Mouse (Mus musculus) heart, postnatal 14 days (tissue): ENCODE measurements around the gene Ddx23. TPM values are rescaled to one million over a fixed set of nuclear protein-coding genes. Genes with fewer than 3 reads are reported as not detected.

Source experiments
- DNase-seq, 2 experiments: peaks; one replicate each; pipeline ENCODE4 v3.0.0; 2021 to 2022
- intact Hi-C: fragments of 180-260 bp; cut with DNase I; formaldehyde crosslinking; loops from one replicate; pipeline ENCODE4 v1.15.1; 2025
- total RNA-seq, 2 experiments: library from RNA; stranded (reverse); gene quantifications; 2 replicates each; pipeline ENCODE4 v1.2.3; 2021

The Ddx23 gene
- total RNA-seq, 2 experiments from 2014 or later, result 51.0 to 53.9 TPM

DNA sequence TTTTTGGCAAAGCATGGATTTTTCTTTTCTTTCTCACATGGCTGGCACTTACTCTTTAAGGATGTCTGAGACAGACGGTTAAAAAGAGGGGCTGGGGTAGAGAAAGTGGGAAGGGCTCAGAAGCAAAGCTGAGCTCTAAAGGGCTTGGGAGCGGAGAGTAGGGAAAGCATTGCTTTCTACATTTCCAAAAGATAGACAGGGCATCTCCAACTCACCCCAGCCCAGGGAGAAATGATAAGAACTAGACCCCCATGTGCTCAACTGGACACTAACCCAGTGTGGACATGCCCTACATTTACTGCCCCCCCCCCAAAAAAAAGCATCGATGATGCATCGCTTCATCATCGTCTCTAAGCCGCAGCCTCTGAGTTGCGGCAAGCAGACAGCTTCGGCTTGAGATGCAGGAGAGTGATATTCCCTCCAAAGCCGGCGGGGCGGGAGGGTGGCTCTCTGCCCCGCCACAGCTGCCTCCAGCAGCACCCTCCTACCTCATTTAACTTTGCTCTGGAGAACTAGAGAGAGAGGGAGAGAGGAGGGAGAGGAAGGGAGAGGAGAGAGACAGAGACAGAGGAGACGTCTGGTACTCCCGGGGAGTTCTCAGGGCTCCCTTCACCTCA, 13.0 kb upstream of the Ddx23 start:
- no peak for DNase-seq
- intact Hi-C loops, result no loop called here

DNA sequence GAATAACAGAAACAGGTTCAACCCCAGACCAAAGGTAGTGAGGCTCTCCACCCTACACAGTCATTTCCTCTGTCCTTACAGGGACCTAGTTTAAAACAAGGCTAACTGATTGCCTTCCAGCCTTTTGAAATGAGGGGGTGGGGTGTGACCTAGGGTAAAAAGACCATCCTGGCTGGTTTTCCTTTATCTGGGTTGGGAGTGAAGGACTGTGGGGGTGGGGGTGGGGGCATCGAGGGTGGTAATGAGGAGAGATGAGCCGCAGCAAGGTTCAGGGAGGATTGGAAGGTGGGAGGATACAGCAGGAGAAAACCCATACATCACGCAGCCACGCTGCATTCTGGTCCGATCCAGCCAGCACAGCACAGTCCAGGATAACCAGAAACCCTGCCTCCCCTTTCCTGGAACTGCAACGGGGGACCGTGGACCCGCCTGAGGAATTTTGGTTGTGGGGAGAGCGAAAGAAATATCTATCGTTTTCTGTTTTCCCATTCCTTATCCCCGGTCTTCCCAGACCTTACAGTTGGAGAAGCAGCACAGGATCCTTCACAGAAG, 12.4 kb upstream of the Ddx23 start:
- DNase-seq, result no peak
- intact Hi-C loops, result no loop called here

DNA sequence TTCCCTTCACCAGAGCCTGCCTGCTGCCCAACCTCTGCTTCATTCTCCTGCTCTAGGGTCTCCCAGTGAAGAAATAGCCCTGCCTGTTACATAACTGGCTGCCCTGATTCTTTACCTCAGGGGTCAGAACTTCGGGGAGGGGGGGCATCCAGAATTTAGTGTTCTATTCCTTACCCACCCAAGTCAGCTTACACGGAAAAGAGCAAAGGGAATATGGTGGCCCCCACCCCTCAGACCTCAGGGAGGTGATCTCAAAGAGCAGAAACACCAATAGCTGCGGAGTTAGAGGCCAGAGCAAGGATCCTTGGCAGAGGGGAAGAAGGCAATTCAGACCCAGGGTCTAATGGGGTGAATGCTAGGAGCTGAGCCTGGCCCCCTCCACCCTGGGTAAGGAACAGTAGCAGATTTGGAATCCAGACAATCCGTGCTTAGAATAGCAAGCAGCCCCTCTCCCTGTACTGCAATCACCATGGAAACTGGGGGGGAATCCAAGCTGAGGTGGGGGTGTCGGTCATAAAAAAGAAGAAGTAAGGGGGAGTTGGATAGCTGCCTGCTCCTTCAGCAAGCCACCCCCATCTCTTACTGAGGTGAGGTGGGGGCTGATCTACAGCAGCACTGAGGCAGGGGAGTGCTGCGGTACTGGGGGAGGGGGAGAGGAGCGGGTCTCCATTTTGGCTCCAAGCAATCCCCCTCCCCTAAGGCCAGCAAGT, 11.7 kb upstream of the Ddx23 start:
- DNase-seq, result no peak
- intact Hi-C loops, result no loop called here

DNA sequence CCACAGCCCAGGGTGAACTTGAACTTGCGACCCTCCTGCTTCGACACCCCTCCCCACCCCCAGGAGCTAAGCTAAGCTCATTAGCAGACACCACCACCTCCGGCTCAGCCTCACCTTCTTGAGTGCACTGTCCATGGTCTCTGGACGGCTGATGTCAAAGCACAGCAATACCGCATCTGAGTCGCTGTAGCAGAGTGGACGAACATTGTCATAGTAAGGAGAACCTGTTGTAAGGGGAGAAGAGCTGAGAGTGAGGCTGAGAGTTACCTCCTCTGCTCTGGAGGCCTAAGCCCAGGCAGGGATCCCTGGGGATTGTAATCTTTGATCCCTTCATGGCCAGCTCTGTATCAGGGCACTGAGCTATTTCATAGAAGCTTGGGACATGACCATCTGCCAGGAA, 11.0 kb upstream of the Ddx23 start:
- DNase-seq, result no peak
- intact Hi-C loops, result no loop called here

DNA sequence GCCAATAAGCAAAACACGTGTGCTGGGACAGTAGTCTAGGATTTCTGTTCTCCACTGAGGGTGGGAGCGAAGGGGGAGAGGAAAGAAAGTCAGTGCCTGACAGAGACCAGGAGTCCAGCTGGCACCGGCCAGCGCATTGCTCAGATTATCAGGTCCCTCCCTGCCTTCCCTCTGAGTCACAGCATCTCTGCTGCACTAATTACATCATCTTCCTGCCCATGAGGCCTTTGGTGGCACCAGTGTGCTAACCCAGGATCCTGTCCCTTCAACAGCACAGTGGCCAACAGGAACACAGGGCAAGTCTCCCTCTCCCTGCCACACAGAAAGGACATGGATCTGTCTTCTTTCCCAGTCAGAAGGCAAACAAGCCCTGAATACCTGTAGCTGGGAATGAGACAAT, 9.9 kb upstream of the Ddx23 start:
- intact Hi-C loops, result no loop called here
- DNase-seq, result peak in 1 of 2 experiments; percentile 29

DNA sequence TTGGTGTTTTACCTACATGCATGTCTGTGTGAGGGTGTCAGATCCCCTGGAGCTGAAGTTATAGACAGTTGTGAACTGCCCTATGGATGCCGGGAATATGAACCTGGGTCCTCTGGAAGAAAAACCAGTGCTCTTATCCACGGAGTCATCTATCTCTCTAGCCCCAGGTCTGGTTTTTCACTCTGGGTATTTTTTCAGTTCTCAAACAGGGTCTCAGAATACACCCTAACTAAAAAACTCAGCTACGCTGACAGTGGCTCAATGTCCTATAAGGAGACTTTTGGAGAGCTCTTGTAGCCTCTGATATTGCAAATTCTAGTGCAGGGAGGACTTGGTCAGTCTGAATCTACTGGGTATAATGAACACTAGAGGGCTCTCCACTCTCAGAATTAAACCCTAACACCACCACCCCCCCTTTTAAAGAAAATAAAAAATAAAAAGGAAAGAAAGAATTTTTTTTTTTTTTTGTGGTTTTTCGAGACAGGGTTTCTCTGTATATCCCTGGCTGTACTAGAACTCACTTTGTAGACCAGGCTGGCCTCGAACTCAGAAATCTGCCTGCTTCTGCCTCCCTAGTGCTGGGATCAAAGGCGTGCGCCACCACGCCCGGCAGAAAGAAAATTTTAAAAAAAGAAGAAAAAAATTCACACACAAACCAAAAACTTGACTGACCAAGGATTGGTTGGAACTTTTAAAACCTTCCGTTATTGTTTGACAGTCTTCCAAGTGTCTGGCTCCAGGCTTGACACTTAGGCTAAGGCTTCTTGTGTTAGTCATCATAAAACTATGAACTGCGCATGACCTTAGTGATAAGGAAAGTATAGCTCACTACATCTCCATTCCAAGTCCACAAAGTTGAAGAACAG, 1.6 kb upstream of the Ddx23 start:
- intact Hi-C loops, result loop anchor here (1.0 to 5.0 kb wide), 2 partner anchors 35 to 138 kb away; no protein-coding TSS in a partner anchor
- DNase-seq, result no peak

DNA sequence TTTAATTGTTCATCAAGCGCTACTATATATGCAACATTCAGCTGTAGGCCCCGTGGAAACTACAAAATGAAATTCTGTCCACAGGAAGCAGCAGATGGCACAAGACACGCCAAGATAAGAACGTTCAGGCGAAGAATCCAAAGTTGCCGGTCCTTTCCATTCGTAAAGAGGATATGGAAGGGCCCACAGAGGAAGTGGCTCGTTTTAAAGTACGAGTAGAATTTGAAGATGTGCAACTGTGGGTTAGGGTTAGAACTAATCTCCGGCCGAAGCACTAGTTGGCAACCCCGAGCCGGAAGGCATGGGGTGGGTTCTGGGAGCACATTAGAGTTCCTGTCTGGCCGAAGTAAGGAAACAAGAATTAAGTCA, 512 bp downstream of the Ddx23 start:
- intact Hi-C loops, result loop anchor here (5.0 kb wide), 1 partner anchor 140 kb away; no protein-coding TSS in a partner anchor
- DNase-seq, result no peak

DNA sequence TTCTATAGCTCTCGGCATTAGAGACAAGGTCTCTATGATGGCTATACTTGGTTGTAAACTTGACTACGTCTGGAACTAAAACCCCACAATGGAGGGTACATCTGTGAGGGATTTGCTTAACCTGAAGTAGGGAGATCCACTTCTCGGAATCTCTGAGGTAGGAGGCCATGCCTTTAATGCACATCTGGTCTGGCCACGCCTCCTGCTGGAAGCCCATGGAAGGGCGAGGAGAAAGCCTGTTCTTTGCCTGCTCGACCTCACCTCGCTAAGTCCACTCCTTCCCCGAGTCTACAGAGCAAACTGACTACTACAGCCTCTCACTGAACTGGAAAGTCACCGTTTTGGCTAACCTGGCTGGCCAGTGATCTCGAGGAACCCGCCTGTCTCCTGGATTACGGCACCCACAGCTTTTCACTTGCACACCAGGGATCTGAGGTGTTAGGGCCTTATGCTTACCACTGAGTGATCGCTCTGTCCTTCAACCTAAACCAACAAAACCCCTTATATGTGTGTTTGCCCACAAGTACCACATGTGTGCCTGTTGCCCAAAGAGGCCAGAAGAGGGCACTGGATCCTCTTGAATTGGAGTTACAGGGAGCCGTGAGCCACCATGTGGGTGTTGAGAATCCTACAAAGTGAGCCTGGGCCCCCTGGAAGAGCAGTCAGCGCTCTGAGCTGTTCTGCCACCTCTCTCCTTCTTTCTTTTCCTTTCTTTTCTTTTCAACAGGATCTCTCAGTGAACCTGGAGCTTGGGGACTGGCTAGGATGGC, 5.5 kb downstream of the Ddx23 start:
- intact Hi-C loops, result no loop called here
- no peak for DNase-seq

DNA sequence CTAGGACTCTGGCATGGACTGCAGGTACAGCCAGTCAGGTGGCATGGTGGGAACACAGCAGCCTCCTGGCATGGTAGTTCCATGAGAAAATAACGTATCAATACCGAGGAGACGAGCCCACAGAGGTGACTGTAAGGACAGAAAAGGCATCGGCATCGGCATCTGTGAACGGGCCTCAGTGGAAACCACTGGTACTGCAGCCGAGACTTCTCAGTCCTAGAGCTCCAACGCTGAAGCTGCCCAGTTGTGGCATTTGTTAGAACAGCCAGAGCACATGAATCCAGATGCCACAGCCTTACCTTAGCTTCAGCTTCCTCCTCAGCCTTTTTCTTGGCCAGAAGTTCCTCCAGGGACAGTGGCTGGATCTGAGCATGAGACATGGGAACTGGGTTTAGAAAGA, 10.5 kb downstream of the Ddx23 start:
- no peak for DNase-seq
- intact Hi-C loops, result no loop called here

DNA sequence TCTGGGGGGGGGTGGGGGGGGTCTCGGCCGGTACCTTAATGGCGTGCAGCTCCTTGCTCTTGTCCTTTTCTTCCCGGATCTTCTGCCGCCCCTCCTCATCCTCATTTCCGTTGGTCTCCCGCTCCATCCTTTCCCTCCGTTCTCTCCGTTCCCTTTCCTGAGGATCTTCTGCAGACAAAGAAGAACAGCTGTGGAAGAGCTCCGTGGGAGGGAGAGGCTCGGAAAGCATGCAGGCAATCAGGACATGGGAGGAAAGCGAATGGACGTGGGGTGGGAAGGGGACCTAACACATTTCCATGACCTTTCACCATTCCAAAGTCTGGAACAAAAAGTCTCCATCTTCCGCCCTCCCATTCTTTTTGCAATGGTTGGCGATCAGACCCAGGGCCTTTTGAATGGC, 11.3 kb downstream of the Ddx23 start:
- intact Hi-C loops, result no loop called here
- DNase-seq, result no peak

DNA sequence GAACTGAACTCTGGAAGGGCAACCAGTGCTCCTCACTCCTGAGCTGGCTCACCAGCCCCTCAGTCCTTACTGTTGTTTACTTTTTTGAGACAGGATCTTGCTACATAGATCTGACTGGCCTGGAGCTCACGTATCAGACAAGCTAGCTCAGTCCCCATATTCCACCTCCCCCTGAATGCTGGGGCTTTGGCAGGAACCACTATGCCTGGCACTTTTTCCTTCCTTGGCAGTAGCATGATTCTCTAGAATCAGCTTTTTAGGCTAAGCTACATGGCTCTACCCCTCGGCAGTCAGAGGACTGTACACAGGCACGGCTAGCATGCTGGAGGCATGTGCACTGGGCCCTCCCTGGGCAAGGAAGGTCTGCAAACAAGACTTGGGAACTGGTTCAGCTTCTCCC, 14.6 kb downstream of the Ddx23 start:
- intact Hi-C loops, result no loop called here
- no peak for DNase-seq

DNA sequence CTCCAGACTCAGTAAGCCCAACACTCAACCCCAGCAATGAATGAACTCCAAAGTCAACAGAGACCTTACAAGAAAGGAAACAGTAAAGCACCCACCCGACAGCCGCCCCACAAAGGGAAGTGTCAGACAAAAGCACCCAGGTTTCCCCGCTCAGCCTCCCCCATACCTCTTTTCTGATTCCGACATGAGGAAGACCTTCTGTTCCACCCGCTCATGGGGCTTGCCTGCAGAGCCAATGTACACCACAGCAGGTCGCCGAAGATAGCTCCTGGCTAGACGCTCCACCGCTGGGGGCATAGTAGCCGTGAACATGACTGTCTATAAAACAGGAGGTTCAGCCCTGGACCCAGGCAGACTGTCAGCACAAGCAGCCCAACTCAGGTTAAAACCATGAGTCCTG, 15.4 kb downstream of the Ddx23 start:
- no peak for DNase-seq
- intact Hi-C loops, result no loop called here

DNA sequence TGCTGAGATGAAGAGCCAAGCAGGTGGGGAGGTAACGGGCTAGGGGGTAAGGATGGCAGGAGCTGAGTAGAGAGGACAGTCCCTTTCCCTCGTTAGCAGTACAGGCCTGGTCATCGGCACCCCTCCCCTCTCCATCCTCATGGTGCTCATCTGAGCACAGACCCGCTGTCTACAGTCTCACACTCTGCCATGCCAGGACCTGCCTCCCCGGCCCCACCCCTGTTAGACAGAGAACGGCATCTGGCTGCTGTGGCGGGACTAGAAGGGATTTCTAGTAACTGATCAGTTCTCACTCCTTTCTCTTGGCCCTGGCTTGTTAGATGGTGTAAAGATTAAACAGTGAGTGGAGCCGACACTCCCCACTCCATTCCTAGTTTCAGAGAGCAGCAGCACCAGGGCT, 16.0 kb downstream of the Ddx23 start:
- intact Hi-C loops, result no loop called here
- no peak for DNase-seq

DNA sequence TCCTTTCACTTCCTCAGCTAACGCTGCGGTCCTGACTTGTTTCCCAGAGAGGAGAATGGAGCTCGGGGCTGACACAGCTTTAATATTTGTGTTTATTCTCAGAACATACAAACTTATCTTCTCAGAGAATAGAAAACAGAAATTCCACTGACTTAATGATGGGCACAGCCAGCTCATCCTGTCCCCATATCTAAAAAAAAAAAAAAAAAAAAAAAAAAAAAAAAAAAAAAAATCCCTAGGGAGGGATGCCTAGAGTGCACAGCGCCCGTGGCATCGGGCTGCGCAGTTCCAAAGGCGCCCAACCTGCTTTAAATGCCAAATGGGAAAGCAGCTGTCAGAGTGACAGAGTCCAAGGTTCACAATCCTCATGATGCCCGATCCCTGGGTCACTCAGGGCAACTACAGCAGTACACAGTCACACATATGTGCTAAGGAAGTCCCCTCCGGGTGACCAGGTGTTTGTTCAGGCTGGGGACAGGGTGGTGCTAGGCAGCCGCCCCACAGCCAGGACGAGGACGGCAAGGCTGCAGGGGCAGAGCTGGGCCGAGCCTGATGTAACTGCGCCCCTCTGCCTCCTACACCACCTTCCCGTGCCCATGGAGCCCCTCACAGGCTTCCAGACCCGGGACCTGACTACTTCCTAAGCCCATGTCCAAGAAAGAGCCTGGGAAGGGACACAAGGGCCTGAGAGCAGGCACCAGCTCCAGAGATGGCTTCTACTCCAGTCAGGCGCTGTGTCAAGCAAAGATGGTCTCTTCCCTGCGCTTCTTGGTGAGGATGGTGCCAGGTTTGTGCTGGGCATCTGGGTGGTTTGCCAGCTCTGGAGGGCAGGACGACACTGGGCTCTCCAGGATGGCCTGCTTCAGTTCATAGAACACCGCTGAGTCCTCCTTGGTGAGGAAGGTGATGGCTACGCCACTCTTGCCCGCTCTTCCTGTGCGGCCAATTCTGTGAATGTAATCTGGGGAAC, 17.4 kb downstream of the Ddx23 start:
- DNase-seq, result no peak
- intact Hi-C loops, result no loop called here

DNA sequence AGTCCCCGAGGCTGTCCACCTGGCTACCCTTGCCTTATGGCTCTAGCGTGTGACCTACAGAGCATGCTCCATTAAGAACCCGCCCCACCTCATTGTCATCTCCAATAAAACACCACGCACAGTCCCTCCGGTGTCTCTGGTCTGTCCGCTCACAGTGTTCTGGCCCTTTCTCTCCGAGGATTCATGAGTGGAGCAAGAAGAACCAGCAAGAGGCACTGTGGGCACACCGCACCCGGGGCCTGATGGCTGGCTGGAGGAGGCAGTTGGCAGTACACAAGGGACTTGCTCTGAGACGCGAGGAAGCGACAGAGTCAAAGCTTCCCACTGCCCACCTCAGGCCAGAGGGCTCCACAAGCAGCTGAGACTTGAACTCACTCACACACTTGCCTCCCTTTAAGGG, 18.3 kb downstream of the Ddx23 start:
- DNase-seq, result no peak
- intact Hi-C loops, result no loop called here

DNA sequence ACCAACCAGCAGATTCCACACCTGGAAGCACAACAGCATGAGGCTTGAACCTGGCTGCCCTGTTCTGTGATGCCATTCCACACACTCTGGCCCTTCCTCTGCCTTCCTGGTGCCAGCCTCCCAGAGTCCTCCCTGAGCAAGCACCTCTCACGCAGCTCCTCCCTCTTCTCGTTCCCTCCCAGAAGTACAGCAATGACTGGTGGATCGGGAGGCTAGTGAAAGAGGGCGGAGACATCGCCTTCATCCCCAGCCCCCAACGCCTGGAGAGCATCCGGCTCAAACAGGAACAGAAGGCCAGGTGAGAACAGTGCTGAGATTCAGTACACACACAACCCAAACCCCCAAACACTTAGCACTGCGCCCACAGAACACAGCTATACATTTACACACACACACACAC, 22.5 kb downstream of the Ddx23 start:
- no peak for DNase-seq
- intact Hi-C loops, result no loop called here

DNA sequence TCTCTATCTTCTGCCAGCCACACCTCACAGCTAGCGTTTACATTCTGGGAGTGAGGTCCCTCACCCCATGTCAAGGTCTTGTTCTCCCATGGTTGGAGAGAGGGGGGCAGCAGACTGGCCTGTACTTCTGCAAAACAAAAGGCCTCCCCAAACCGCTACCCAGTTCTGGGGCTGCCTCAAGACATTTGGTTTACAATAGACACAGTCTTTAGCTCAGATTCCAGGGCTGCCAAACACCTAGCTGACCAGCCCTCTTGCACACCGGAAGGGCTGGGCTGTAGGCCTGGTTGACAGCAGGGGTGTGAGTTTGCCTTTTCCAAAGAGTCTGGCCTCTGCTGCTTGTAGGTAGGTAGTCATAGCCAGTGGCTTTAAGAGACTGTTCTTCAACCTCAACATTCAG, 25.5 kb downstream of the Ddx23 start:
- intact Hi-C loops, result loop anchor here (5.0 kb wide), 1 partner anchor 1085 kb away; no protein-coding TSS in a partner anchor
- DNase-seq, result no peak

DNA sequence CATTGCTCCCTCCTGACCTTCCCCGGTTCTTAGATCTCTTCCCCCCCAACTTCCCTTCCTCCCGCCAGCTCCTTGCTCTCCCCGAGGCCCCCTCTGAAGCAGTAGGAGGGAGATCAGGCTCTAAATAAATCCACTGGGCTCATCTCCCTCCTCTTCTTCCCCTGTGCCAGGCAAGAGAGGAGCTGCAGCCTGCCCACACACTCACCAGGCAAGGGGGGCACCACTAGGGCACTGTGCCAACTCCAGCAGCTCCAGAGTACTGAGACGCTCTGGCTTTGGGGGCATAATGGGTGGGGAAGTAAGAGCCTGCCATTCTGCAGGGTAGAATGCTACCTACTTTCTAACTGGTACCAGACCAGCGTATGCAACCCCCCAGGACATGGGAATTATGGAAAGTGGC, 26.2 kb downstream of the Ddx23 start:
- intact Hi-C loops, result loop anchor here (5.0 kb wide), 1 partner anchor 1086 kb away; no protein-coding TSS in a partner anchor
- no peak for DNase-seq

DNA sequence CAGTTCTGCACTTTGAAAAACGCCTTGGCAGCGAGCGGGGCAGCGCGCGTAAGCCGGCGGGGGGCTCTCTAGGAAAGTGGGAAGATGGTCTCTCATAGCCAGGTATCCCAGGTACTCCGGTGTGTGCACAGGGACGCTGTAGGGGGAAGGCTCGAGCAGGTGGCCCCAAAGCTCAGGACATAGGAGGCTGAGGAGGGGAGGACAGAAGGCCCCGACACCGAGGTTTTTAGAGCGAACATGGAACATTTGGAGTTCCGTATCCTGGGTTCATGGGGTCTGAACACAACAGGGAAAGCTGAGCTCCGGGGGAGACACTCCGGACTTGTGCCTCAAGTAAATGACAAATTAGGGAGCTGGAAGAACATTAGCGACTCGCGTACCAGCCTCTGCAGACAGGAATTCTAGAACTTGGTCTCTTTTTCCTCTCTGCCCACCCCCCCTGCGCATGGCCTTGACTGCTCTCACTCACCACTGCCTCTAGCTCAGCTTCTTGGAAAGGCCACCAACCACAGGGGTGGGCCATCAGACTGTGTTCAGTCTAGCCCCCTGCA, 27.3 kb downstream of the Ddx23 start:
- intact Hi-C loops, result loop anchor here (5.0 kb wide), 1 partner anchor 1087 kb away; no protein-coding TSS in a partner anchor
- DNase-seq, result no peak
